In the genomic region with DNA sequence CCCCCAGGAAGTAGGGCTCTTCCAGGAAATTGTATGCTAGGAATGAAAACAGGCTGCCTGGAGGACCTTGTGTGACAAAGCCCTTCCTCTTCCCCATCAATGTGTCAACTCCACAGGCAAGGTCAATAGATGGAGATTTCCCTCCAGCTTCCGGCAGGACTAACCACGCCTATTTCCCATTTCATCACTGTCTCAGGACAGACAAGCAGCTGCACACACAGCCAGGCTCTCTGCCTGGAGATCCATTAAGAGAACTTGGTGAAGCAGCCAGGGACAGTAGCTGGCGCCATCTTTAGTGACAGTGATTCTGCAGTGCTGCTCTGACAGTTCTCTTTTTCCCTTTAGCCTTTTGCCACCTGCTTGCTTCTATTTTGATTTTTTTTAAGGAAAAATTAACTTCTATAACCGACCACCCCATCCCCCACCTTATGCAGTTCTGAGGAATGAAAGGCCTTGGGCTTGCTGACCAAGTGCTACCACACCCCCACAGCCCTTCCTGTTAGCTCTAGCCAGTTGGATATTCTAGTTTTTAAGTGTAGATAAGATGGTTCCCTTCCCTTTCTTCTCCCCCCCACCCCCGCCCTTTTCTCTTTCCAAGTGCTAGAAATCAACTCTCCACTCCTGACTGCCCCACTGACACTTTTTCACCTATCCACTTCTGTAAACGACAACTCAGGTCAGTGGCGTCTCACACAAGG, we compare ENCODE assay signal across 10 mouse cellular contexts. TPM values are rescaled to one million over a fixed set of nuclear protein-coding genes. Genes with fewer than 3 reads are reported as not detected.
DNase-seq lines count a peak whose midpoint lies in the region; ATAC-seq and TF ChIP-seq lines count a peak whose summit lies in the region.
"Had no signal": no experiment of that assay in that cellular context is flagged by ENCODE, and none has a peak within 500 bp of the region (broad histone marks: within the 10 kb centered on the region; RNA-seq: fewer than 3 reads in every experiment).

No protein-coding gene starts in this region.

- TF ChIP-seq EP300 in lung, postnatal 0 days (IDR thresholded peaks at IDR 0.05) = no peak

- H3K9me3 ChIP-seq in intestine, postnatal 0 days (ENCODE audit: control insufficient read depth) = no peaks in the 10 kb centered on the region
- no peaks in the 10 kb centered on the region for H3K9me3 ChIP-seq in lung, postnatal 0 days (ENCODE audit: low read length)
- peaks cover 38% of the 10 kb centered on the region for H3K9me3 ChIP-seq in forebrain, embryonic 10.5 days
- H3K9me3 ChIP-seq in neural tube, embryonic 15.5 days (replicated peaks) = no peaks in the 10 kb centered on the region
- H3K9me3 ChIP-seq: limb, embryonic 15.5 days had no signal

- peaks cover 13% of the 10 kb centered on the region for H3K4me1 ChIP-seq in bone marrow macrophage, adult 2 months (ENCODE audit: control insufficient read depth, insufficient read depth, low read length)
- no peaks in the 10 kb centered on the region for H3K4me1 ChIP-seq in intestine, postnatal 0 days (replicated peaks; ENCODE audit: control insufficient read depth, insufficient read depth, low read length)
- H3K4me1 ChIP-seq in lung, postnatal 0 days (ENCODE audit: insufficient read depth, low read depth, low read length) = no peaks in the 10 kb centered on the region; the same call in 1 of the 2 replicates
- 0 out of 2 replicates have a peak, but pooled peaks cover 2% of the 10 kb centered on the region for H3K4me1 ChIP-seq in forebrain, embryonic 10.5 days
- H3K4me1 ChIP-seq in neural tube, embryonic 15.5 days = no peaks in the 10 kb centered on the region

- TF ChIP-seq CTCF in bone marrow macrophage, adult 2 months (IDR thresholded peaks at IDR 0.05; ENCODE audit: low read depth, low read length) = no peak
- TF ChIP-seq CTCF in intestine, postnatal 0 days (IDR thresholded peaks at IDR 0.05; ENCODE audit: low read depth) = no peak
- TF ChIP-seq CTCF in lung, postnatal 0 days (IDR thresholded peaks at IDR 0.05) = no peak

- peak overlapping the region; percentile 54 for H3K27ac ChIP-seq in bone marrow macrophage, adult 2 months (ENCODE audit: insufficient read depth, low read depth, low read length)
- H3K27ac ChIP-seq in intestine, postnatal 0 days (ENCODE audit: low read depth, low read length) = no peak overlapping the region
- peak overlapping the region; percentile 57 for H3K27ac ChIP-seq in lung, postnatal 0 days (ENCODE audit: low read length)
- H3K27ac ChIP-seq in forebrain, embryonic 10.5 days = no peak overlapping the region
- no peak overlapping the region for H3K27ac ChIP-seq in neural tube, embryonic 15.5 days (replicated peaks)

- peaks cover 10% of the 10 kb centered on the region; the same call in 1 of the 2 replicates for H3K36me3 ChIP-seq in intestine, postnatal 0 days (ENCODE audit: control insufficient read depth, insufficient read depth)
- H3K36me3 ChIP-seq in lung, postnatal 0 days (ENCODE audit: insufficient read depth, low read length) = peaks cover 9% of the 10 kb centered on the region; the same call in 1 of the 2 replicates
- H3K36me3 ChIP-seq in forebrain, embryonic 10.5 days (replicated peaks) = peaks cover 59% of the 10 kb centered on the region
- H3K36me3 ChIP-seq in neural tube, embryonic 15.5 days = peaks cover 23% of the 10 kb centered on the region

- H3K9ac ChIP-seq in intestine, postnatal 0 days (ENCODE audit: low read depth, low read length) = no peak overlapping the region
- H3K9ac ChIP-seq in lung, postnatal 0 days (replicated peaks; ENCODE audit: low read depth) = no peak overlapping the region
- H3K9ac ChIP-seq in neural tube, embryonic 15.5 days (replicated peaks) = no peak overlapping the region
- H3K9ac ChIP-seq: limb, embryonic 15.5 days had no signal

- no peaks in the 10 kb centered on the region for H3K27me3 ChIP-seq in intestine, postnatal 0 days (replicated peaks; ENCODE audit: control insufficient read depth, insufficient read depth, low read length)
- no peaks in the 10 kb centered on the region for H3K27me3 ChIP-seq in lung, postnatal 0 days (replicated peaks; ENCODE audit: insufficient read depth, low read length)
- no peaks in the 10 kb centered on the region for H3K27me3 ChIP-seq in forebrain, embryonic 10.5 days (ENCODE audit: poor library complexity, severe bottlenecking)
- H3K27me3 ChIP-seq in neural tube, embryonic 15.5 days (replicated peaks) = no peaks in the 10 kb centered on the region
- H3K27me3 ChIP-seq: limb, embryonic 15.5 days had no signal

- TF ChIP-seq POLR2A in bone marrow macrophage, adult 2 months (IDR thresholded peaks at IDR 0.05; ENCODE audit: borderline replicate concordance, low read depth, low read length) = no peak

- peak; percentile 56 for ATAC-seq in intestine, postnatal 0 days
- ATAC-seq in lung, postnatal 0 days = peak; percentile 81
- ATAC-seq in neural tube, embryonic 15.5 days (ENCODE audit: low FRiP score) = no peak

- DNase-seq in embryo, embryonic 10 days (ENCODE audit: low spot score) = peak; percentile 53
- no peak for DNase-seq in embryo, embryonic 9.5 days (ENCODE audit: extremely low spot score)
- DNase-seq in lung, postnatal 0 days (ENCODE audit: low spot score) = peak; percentile 84
- no peak for DNase-seq in thymus, postnatal 4 days
- DNase-seq in forebrain, embryonic 10.5 days (ENCODE audit: extremely low spot score, low spot score) = no peak
- DNase-seq: cerebellum, adult 11-12 months had no signal

- no peak overlapping the region for H3K4me3 ChIP-seq in bone marrow macrophage, adult 2 months (ENCODE audit: insufficient read depth, low read length)
- H3K4me3 ChIP-seq in intestine, postnatal 0 days (ENCODE audit: low read depth, low read length) = no peak overlapping the region
- no peak overlapping the region for H3K4me3 ChIP-seq in lung, postnatal 0 days (ENCODE audit: low read depth, low read length)
- no peak overlapping the region for H3K4me3 ChIP-seq in forebrain, embryonic 10.5 days
- H3K4me3 ChIP-seq in neural tube, embryonic 15.5 days (replicated peaks) = no peak overlapping the region
- H3K4me3 ChIP-seq: limb, embryonic 15.5 days had no signal

- WGBS in intestine, postnatal 0 days = 66% methylated on average over 7 of the region's 7 CpGs
- WGBS in lung, postnatal 0 days = 38% methylated on average over 7 of the region's 7 CpGs
- WGBS in forebrain, embryonic 10.5 days = 87% methylated on average over 7 of the region's 7 CpGs
- WGBS in neural tube, embryonic 15.5 days = 85% methylated on average over 7 of the region's 7 CpGs

- no peak overlapping the region for H3K4me2 ChIP-seq in intestine, postnatal 0 days (replicated peaks; ENCODE audit: low read depth)
- H3K4me2 ChIP-seq in lung, postnatal 0 days (replicated peaks; ENCODE audit: low read depth, low read length) = no peak overlapping the region
- no peak overlapping the region for H3K4me2 ChIP-seq in neural tube, embryonic 15.5 days
- H3K4me2 ChIP-seq: limb, embryonic 15.5 days had no signal

RNA-seq across cellular contexts. Expression of a gene that starts 21.8 kb away (rescaled TPM):
- 109 and 118 TPM in 2 replicates for polyA plus RNA-seq in bone marrow macrophage, adult 2 months (2012; ENCODE audit: insufficient read depth, insufficient read length, missing spikeins)
- polyA plus RNA-seq in intestine, postnatal 0 days (2015; fragmentation: Nextera tagmentation; extraction: Ambion mirVana) = 44.3 and 44.9 TPM in 2 replicates
- polyA plus RNA-seq in lung, postnatal 0 days (2015; fragmentation: Nextera tagmentation; extraction: Ambion mirVana) = 166 and 167 TPM in 2 replicates
- 543 and 561 TPM in 2 replicates for polyA plus RNA-seq in forebrain, embryonic 10.5 days (2016; fragmentation: Nextera tagmentation; extraction: Ambion mirVana)
- 165 and 201 TPM in 2 replicates for polyA plus RNA-seq in neural tube, embryonic 15.5 days (2015; fragmentation: Nextera tagmentation; extraction: Ambion mirVana)

RNA-seq across cellular contexts. Expression of a gene that starts 22.0 kb away (rescaled TPM):
- 5.4 and 7.6 TPM in 2 replicates for polyA plus RNA-seq in bone marrow macrophage, adult 2 months (2012; ENCODE audit: insufficient read depth, insufficient read length, missing spikeins)
- polyA plus RNA-seq in intestine, postnatal 0 days (2015; fragmentation: Nextera tagmentation; extraction: Ambion mirVana) = 6.5 and 7.3 TPM in 2 replicates
- 12.5 and 14.0 TPM in 2 replicates for polyA plus RNA-seq in lung, postnatal 0 days (2015; fragmentation: Nextera tagmentation; extraction: Ambion mirVana)
- polyA plus RNA-seq in forebrain, embryonic 10.5 days (2016; fragmentation: Nextera tagmentation; extraction: Ambion mirVana) = 63.7 and 70.1 TPM in 2 replicates
- polyA plus RNA-seq in neural tube, embryonic 15.5 days (2015; fragmentation: Nextera tagmentation; extraction: Ambion mirVana) = 10.6 and 17.9 TPM in 2 replicates

RNA-seq across cellular contexts. Expression of a gene that starts 24.0 kb away (rescaled TPM):
- polyA plus RNA-seq in bone marrow macrophage, adult 2 months (2012; ENCODE audit: insufficient read depth, insufficient read length, missing spikeins) = 19.6 and 19.8 TPM in 2 replicates
- polyA plus RNA-seq in intestine, postnatal 0 days (2015; fragmentation: Nextera tagmentation; extraction: Ambion mirVana) = 4.1 and 7.5 TPM in 2 replicates
- 7.2 and 8.0 TPM in 2 replicates for polyA plus RNA-seq in lung, postnatal 0 days (2015; fragmentation: Nextera tagmentation; extraction: Ambion mirVana)
- 24.4 and 26.0 TPM in 2 replicates for polyA plus RNA-seq in forebrain, embryonic 10.5 days (2016; fragmentation: Nextera tagmentation; extraction: Ambion mirVana)
- 17.0 TPM in 2 replicates for polyA plus RNA-seq in neural tube, embryonic 15.5 days (2015; fragmentation: Nextera tagmentation; extraction: Ambion mirVana)

RNA-seq across cellular contexts. Expression of a gene that starts 45.2 kb away (rescaled TPM):
- polyA plus RNA-seq in bone marrow macrophage, adult 2 months (2012; ENCODE audit: insufficient read depth, insufficient read length, missing spikeins) = 73.8 and 81.0 TPM in 2 replicates
- polyA plus RNA-seq in intestine, postnatal 0 days (2015; fragmentation: Nextera tagmentation; extraction: Ambion mirVana) = 36.9 and 41.4 TPM in 2 replicates
- 49.5 and 53.4 TPM in 2 replicates for polyA plus RNA-seq in lung, postnatal 0 days (2015; fragmentation: Nextera tagmentation; extraction: Ambion mirVana)
- 80.8 and 81.1 TPM in 2 replicates for polyA plus RNA-seq in forebrain, embryonic 10.5 days (2016; fragmentation: Nextera tagmentation; extraction: Ambion mirVana)
- 87.2 and 91.5 TPM in 2 replicates for polyA plus RNA-seq in neural tube, embryonic 15.5 days (2015; fragmentation: Nextera tagmentation; extraction: Ambion mirVana)

Comparison
In these comparisons a context has a peak if more than half of its experiments do, and no peak if none do; other contexts are left out.
1. DNase-seq: peak in embryo, embryonic 10 days (single experiment) and lung, postnatal 0 days (single experiment); none in embryo, embryonic 9.5 days (single experiment), thymus, postnatal 4 days (single experiment) and forebrain, embryonic 10.5 days (single experiment).
2. H3K27ac ChIP-seq: peak in bone marrow macrophage, adult 2 months (single experiment) and lung, postnatal 0 days (single experiment); none in intestine, postnatal 0 days (single experiment), forebrain, embryonic 10.5 days (single experiment) and neural tube, embryonic 15.5 days (single experiment).